Mouse (Mus musculus): ENCODE measurements around the gene Bckdk. TPM values are rescaled to one million over a fixed set of nuclear protein-coding genes. Genes with fewer than 3 reads are reported as not detected.
A peak's percentile ranks its signal among the peaks of the same experiment; 100 is the strongest.
"Not testable (repeated sequence)": the region's sequence is repeated elsewhere in the genome, so short reads cannot be mapped to it uniquely, and the experiment has no call there.

Bckdk gene
- total and polyA plus RNA-seq, 2 experiments from 2014 or later: 131 to 196 TPM

DNA sequence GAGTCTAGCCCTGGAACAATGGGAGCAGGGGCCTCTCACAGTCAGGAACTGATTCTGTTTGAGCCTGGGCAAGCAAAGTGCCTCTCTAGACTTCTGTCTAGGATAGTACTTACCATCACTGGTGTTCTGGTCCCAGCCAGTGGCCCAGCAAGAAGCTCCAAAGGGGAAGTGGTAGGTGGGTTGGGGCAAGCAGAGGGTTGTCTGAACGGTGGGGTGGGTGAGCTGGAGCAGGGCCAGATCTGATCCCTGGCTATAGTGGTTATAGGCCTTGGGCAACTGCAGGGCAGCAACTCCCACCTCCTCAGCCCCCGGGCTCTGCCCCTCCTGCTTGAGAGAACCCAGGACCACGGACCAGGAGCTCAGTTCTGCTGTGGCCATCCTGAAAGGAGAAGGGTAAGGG lies 15.1 kb upstream of the Bckdk start:
- ATAC-seq (ENCODE audit: insufficient read depth, low read depth): no peak

DNA sequence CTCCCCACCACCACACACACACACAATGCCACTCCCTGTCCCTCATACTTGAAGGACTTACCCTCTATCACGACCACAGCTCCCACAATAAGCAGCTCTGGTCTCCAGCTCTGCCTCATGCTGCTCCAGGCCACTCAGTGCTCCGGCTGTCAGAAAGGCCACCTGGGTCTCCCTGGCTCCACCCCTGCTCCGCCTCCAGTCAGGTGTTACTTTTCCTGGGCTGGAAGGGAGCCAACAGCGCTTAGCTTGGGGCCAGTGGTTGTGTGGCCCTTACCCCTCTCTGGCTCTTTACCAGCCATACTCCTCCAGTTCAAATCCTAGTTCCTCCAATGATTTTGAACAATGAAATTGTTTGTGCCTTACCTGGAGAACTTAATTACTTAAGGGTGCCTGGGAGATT lies 13.1 kb upstream of the Bckdk start, which contains the start of gene Prss53:
Gene Prss53, minus strand, starts transcription at position 173 of the 400 bp plus-strand sequence.
- Histone ChIP-seq H3K4me3 (ENCODE audit: low read depth, low read length) (no peak within 1 kb of the TSS), H3K36me3 (replicated peaks; ENCODE audit: control insufficient read depth, insufficient read depth, low read length) (peaks cover 51% of the 10 kb centered on the region), H3K9ac (replicated peaks; ENCODE audit: low read depth, low read length) (no peak within 1 kb of the TSS), H3K4me2 (ENCODE audit: low read depth, low read length) (no peak within 1 kb of the TSS), H3K4me1 (ENCODE audit: control insufficient read depth, insufficient read depth) (peaks cover 6% of the 10 kb centered on the region; the same call in 1 of the 2 replicates), H3K27ac (ENCODE audit: low read depth) (no peak within 1 kb of the TSS), H3K27me3 (ENCODE audit: control insufficient read depth, insufficient read depth, low read length) (no peaks in the 10 kb centered on the region), H3K9me3 (replicated peaks; ENCODE audit: control insufficient read depth, low read length) (no peaks in the 10 kb centered on the region)
- TF ChIP-seq CTCF (IDR thresholded peaks at IDR 0.05; ENCODE audit: low read depth) (no peak), EP300 (IDR thresholded peaks at IDR 0.05; ENCODE audit: low read depth) (no peak)
- DNase-seq (ENCODE audit: low spot score) (no peak), ATAC-seq (ENCODE audit: insufficient read depth, low read depth) (no peak)
- WGBS: 45% methylated on average over 4 of the region's 4 CpGs

More for the DNA sequence above, 15.1 kb upstream of the Bckdk start:
- H3K27ac ChIP-seq (ENCODE audit: low read depth): no peak overlapping the region
- peaks cover 63% of the 10 kb centered on the region for H3K36me3 ChIP-seq (replicated peaks; ENCODE audit: control insufficient read depth, insufficient read depth, low read length)
- no peak overlapping the region for H3K4me3 ChIP-seq (ENCODE audit: low read depth, low read length)
- H3K4me1 ChIP-seq (ENCODE audit: control insufficient read depth, insufficient read depth): no peaks in the 10 kb centered on the region
- no peaks in the 10 kb centered on the region for H3K9me3 ChIP-seq (replicated peaks; ENCODE audit: control insufficient read depth, low read length)
- no peak for TF ChIP-seq CTCF (IDR thresholded peaks at IDR 0.05; ENCODE audit: low read depth)
- no peak for TF ChIP-seq EP300 (IDR thresholded peaks at IDR 0.05; ENCODE audit: low read depth)
- no peak overlapping the region for H3K9ac ChIP-seq (replicated peaks; ENCODE audit: low read depth, low read length)
- 52% methylated on average over 3 of the region's 3 CpGs for WGBS
- H3K4me2 ChIP-seq (ENCODE audit: low read depth, low read length): no peak overlapping the region
- no peaks in the 10 kb centered on the region for H3K27me3 ChIP-seq (ENCODE audit: control insufficient read depth, insufficient read depth, low read length)
- no peak for DNase-seq (ENCODE audit: low spot score)

- Histone ChIP-seq H3K4me1 (ENCODE audit: control insufficient read depth, insufficient read depth) (peaks cover 6% of the 10 kb centered on the region), H3K9ac (replicated peaks; ENCODE audit: low read depth, low read length) (peak overlapping the region; percentile 58; the same call in 1 of the 2 replicates), H3K27ac (ENCODE audit: low read depth) (no peak overlapping the region), H3K27me3 (ENCODE audit: control insufficient read depth, insufficient read depth, low read length) (no peaks in the 10 kb centered on the region), H3K36me3 (replicated peaks; ENCODE audit: control insufficient read depth, insufficient read depth, low read length) (peaks cover 20% of the 10 kb centered on the region), H3K4me2 (ENCODE audit: low read depth, low read length) (peak overlapping the region; percentile 88), H3K9me3 (replicated peaks; ENCODE audit: control insufficient read depth, low read length) (no peaks in the 10 kb centered on the region), H3K4me3 (ENCODE audit: low read depth, low read length) (peak overlapping the region; percentile 56)
- 65% methylated on average over 5 of the region's 5 CpGs for WGBS
- no peak for TF ChIP-seq EP300 (IDR thresholded peaks at IDR 0.05; ENCODE audit: low read depth)
- TF ChIP-seq CTCF (IDR thresholded peaks at IDR 0.05; ENCODE audit: low read depth): no peak
- ATAC-seq (ENCODE audit: insufficient read depth, low read depth): no peak
- DNase-seq (ENCODE audit: low spot score): no peak
Observed at GRCm38 (mm10) chr7:127894480-127894879, 9.4 kb upstream of the Bckdk start.

GRCm38 (mm10) chr7:127895442-127895841 lies 8.4 kb upstream of the Bckdk start, which contains the start of the genes Gm21974 and Vkorc1:
Gene Gm21974 (minus strand): TSS chr7:127895454.
Gene Vkorc1 (minus strand): TSS chr7:127895617.
- Histone ChIP-seq H3K27me3 (ENCODE audit: control insufficient read depth, insufficient read depth, low read length) (no peaks in the 10 kb centered on the region), H3K4me3 (ENCODE audit: low read depth, low read length) (peak within 1 kb of the TSS; percentile 56), H3K4me1 (ENCODE audit: control insufficient read depth, insufficient read depth) (peaks cover 6% of the 10 kb centered on the region), H3K4me2 (ENCODE audit: low read depth, low read length) (peak within 1 kb of the TSS; percentile 88), H3K9ac (replicated peaks; ENCODE audit: low read depth, low read length) (peak within 1 kb of the TSS; percentile 58), H3K9me3 (replicated peaks; ENCODE audit: control insufficient read depth, low read length) (no peaks in the 10 kb centered on the region), H3K36me3 (replicated peaks; ENCODE audit: control insufficient read depth, insufficient read depth, low read length) (peaks cover 15% of the 10 kb centered on the region), H3K27ac (ENCODE audit: low read depth) (peak within 1 kb of the TSS; percentile 78)
- TF ChIP-seq CTCF (IDR thresholded peaks at IDR 0.05; ENCODE audit: low read depth) (peak; percentile 39), EP300 (IDR thresholded peaks at IDR 0.05; ENCODE audit: low read depth) (0 out of 2 replicates have a peak, but pooled peaks have one; percentile 29)
- DNase-seq (ENCODE audit: low spot score) (peak; percentile 98), ATAC-seq (ENCODE audit: insufficient read depth, low read depth) (peak; percentile 97)
- WGBS: under 1% methylated on average over 26 of the region's 26 CpGs

DNA sequence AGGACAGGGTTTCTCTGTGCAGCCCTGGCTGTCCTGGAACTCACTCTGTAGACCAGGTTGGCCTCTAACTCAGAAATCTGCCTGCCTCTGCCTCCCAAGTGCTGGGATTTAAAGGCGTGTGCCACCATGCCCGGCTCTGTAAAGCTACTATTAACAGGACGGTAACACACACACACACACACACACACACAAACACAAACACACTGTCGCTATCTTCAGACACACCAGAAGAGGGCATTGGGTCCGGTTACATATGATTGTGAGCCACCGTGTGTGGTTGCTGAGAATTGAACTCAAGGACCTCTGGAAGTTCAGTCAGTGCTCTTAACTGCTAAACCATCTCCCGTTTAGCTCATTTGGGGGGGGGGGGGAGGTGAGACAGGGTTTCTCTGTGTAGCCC lies 8.0 kb upstream of the Bckdk start:
- DNase-seq (ENCODE audit: low spot score); H3K4me1 ChIP-seq (ENCODE audit: control insufficient read depth, insufficient read depth); H3K27me3 ChIP-seq (ENCODE audit: control insufficient read depth, insufficient read depth, low read length); H3K9ac ChIP-seq (replicated peaks; ENCODE audit: low read depth, low read length); H3K9me3 ChIP-seq (replicated peaks; ENCODE audit: control insufficient read depth, low read length): not testable (repeated sequence)
- H3K36me3 ChIP-seq (replicated peaks; ENCODE audit: control insufficient read depth, insufficient read depth, low read length): peaks cover 15% of the 10 kb centered on the region
- 71% methylated on average over 7 of the region's 7 CpGs for WGBS
- ATAC-seq (ENCODE audit: insufficient read depth, low read depth): peak; percentile 1; the same call in 1 of the 2 replicates
- peak overlapping the region; percentile 78; the same call in 1 of the 2 replicates for H3K27ac ChIP-seq (ENCODE audit: low read depth)
- 0 out of 2 replicates have a peak overlapping the region, but pooled peaks have one; percentile 56 for H3K4me3 ChIP-seq (ENCODE audit: low read depth, low read length)
- H3K4me2 ChIP-seq (ENCODE audit: low read depth, low read length): peak overlapping the region; percentile 88; the same call in 1 of the 2 replicates

- ATAC-seq (ENCODE audit: insufficient read depth, low read depth) (no peak), DNase-seq (ENCODE audit: low spot score) (no peak)
- Histone ChIP-seq H3K27me3 (ENCODE audit: control insufficient read depth, insufficient read depth, low read length) (no peaks in the 10 kb centered on the region), H3K9me3 (replicated peaks; ENCODE audit: control insufficient read depth, low read length) (no peaks in the 10 kb centered on the region), H3K27ac (ENCODE audit: low read depth) (no peak overlapping the region), H3K4me3 (ENCODE audit: low read depth, low read length) (no peak overlapping the region), H3K9ac (replicated peaks; ENCODE audit: low read depth, low read length) (no peak overlapping the region), H3K4me2 (ENCODE audit: low read depth, low read length) (no peak overlapping the region), H3K36me3 (replicated peaks; ENCODE audit: control insufficient read depth, insufficient read depth, low read length) (peaks cover 15% of the 10 kb centered on the region), H3K4me1 (ENCODE audit: control insufficient read depth, insufficient read depth) (peaks cover 6% of the 10 kb centered on the region)
- 55% methylated on average over 13 of the region's 13 CpGs for WGBS
- TF ChIP-seq CTCF (IDR thresholded peaks at IDR 0.05; ENCODE audit: low read depth) (peak; percentile 56), EP300 (IDR thresholded peaks at IDR 0.05; ENCODE audit: low read depth) (no peak)
Observed at GRCm38 (mm10) chr7:127896384-127896783, 7.5 kb upstream of the Bckdk start.

Data from heart, postnatal 0 days (tissue).